Mouse (Mus musculus): ENCODE measurements at regions not wholly inside any gene's neighbourhood (a gene's known extent, or its start where the extent isn't known, plus 50 kb on each side); places are given as distances from the start of the nearest gene placed in this dataset.
A peak's percentile ranks its signal among the peaks of the same experiment; 100 is the strongest.

- DNase-seq (ENCODE audit: low spot score in 2 of 2): no peak
These were observed 316.6 kb upstream of the 4931429L15Rik start for GRCm38 (mm10) chr9:46636261-46637010.

- DNase-seq (ENCODE audit: low spot score in 2 of 2): no peak
These were observed 314.2 kb upstream of the 4931429L15Rik start for GRCm38 (mm10) chr9:46633952-46634351.

- DNase-seq (ENCODE audit: low spot score in 2 of 2): peak; percentile 74 to 81
These were observed 312.8 kb upstream of the 4931429L15Rik start for GRCm38 (mm10) chr9:46632576-46632975.

- no peak for DNase-seq (ENCODE audit: low spot score in 2 of 2)
These were observed 302.5 kb upstream of the 4931429L15Rik start for GRCm38 (mm10) chr9:46622255-46622654.

GRCm38 (mm10) chr9:46621851-46622250, 302.1 kb upstream of the 4931429L15Rik start:
- no peak for DNase-seq (ENCODE audit: low spot score in 2 of 2)

- DNase-seq (ENCODE audit: low spot score in 2 of 2): no peak
These were observed 290.6 kb upstream of the 4931429L15Rik start for GRCm38 (mm10) chr9:46610101-46611005.

- DNase-seq (ENCODE audit: low spot score in 2 of 2): no peak
These were observed 288.9 kb upstream of the 4931429L15Rik start for GRCm38 (mm10) chr9:46608695-46609094.

- DNase-seq (ENCODE audit: low spot score in 2 of 2): no peak
These were observed 281.0 kb upstream of the 4931429L15Rik start for GRCm38 (mm10) chr9:46600803-46601202.

GRCm38 (mm10) chr9:46599931-46600708, 280.3 kb upstream of the 4931429L15Rik start:
- DNase-seq (ENCODE audit: low spot score in 2 of 2): peak; percentile 46 to 68

GRCm38 (mm10) chr9:46598518-46598917, 278.7 kb upstream of the 4931429L15Rik start:
- no peak for DNase-seq (ENCODE audit: low spot score in 2 of 2)

- no peak for DNase-seq (ENCODE audit: low spot score in 2 of 2)
These were observed 273.7 kb upstream of the 4931429L15Rik start for GRCm38 (mm10) chr9:46593444-46593843.

- DNase-seq (ENCODE audit: low spot score in 2 of 2): no peak
These were observed 273.1 kb upstream of the 4931429L15Rik start for GRCm38 (mm10) chr9:46592908-46593307.

GRCm38 (mm10) chr9:46586818-46587217, 267.0 kb upstream of the 4931429L15Rik start:
- no peak for DNase-seq (ENCODE audit: low spot score in 2 of 2)

- DNase-seq (ENCODE audit: low spot score in 2 of 2): no peak
These were observed 262.1 kb upstream of the 4931429L15Rik start for GRCm38 (mm10) chr9:46581844-46582243.

- no peak for DNase-seq (ENCODE audit: low spot score in 2 of 2)
These were observed 242.5 kb upstream of the 4931429L15Rik start for GRCm38 (mm10) chr9:46562301-46562700.

GRCm38 (mm10) chr9:46558481-46558880, 238.7 kb upstream of the 4931429L15Rik start:
- DNase-seq (ENCODE audit: low spot score in 2 of 2): no peak

GRCm38 (mm10) chr9:46557781-46558180, 238.0 kb upstream of the 4931429L15Rik start:
- DNase-seq (ENCODE audit: low spot score in 2 of 2): no peak

GRCm38 (mm10) chr9:46555156-46555555, 235.4 kb upstream of the 4931429L15Rik start:
- DNase-seq (ENCODE audit: low spot score in 2 of 2): no peak

GRCm38 (mm10) chr9:46554586-46555152, 234.9 kb upstream of the 4931429L15Rik start:
- no peak for DNase-seq (ENCODE audit: low spot score in 2 of 2)

GRCm38 (mm10) chr9:46549416-46549815, 229.6 kb upstream of the 4931429L15Rik start:
- no peak for DNase-seq (ENCODE audit: low spot score in 2 of 2)

GRCm38 (mm10) chr9:46544326-46544725, 224.5 kb upstream of the 4931429L15Rik start:
- no peak for DNase-seq (ENCODE audit: low spot score in 2 of 2)
